Mouse (Mus musculus) limb, embryonic 13.5 days (tissue): ENCODE measurements around the gene Dgkh. TPM values are rescaled to one million over a fixed set of nuclear protein-coding genes. Genes with fewer than 3 reads are reported as not detected.

Source experiments
- ATAC-seq: fragments of 200-750 bp; cut with Nextera tagmentation; 2 replicates; pipeline ENCODE4 v1.8.0; 2017; ENCODE audit warnings: low read depth, moderate number of reproducible peaks, moderate TSS enrichment; ENCODE audit not compliant: low FRiP score
- H3K27ac ChIP-seq: fragments of 300-500 bp; sonication (generic); 2 replicates; pipeline ENCODE4 v1.5.1; 2015; ENCODE audit warnings: inconsistent platforms, mild to moderate bottlenecking, moderate library complexity
- H3K27me3 ChIP-seq: fragments of 300-500 bp; sonication (generic); 2 replicates; pipeline ENCODE4 v1.6.1; 2015; ENCODE audit warnings: mild to moderate bottlenecking, inconsistent platforms
- H3K36me3 ChIP-seq: fragments of 300-500 bp; sonication (generic); 2 replicates; pipeline ENCODE4 v1.6.1; 2015; ENCODE audit warnings: inconsistent platforms, mild to moderate bottlenecking, moderate library complexity
- H3K4me1 ChIP-seq: fragments of 300-500 bp; sonication (generic); 2 replicates; pipeline ENCODE4 v1.6.1; 2015; ENCODE audit warnings: inconsistent platforms
- H3K4me2 ChIP-seq: fragments of 300-500 bp; sonication (generic); replicated peaks from 2 replicates; pipeline ENCODE4 v1.6.1; 2015; ENCODE audit warnings: inconsistent platforms, mild to moderate bottlenecking, moderate library complexity
- H3K4me3 ChIP-seq: fragments of 300-500 bp; sonication (generic); 2 replicates; pipeline ENCODE4 v1.5.1; 2015; ENCODE audit warnings: moderate library complexity, mild to moderate bottlenecking, inconsistent platforms
- H3K9ac ChIP-seq: fragments of 300-500 bp; sonication (generic); 2 replicates; pipeline ENCODE4 v1.6.1; 2015; ENCODE audit warnings: mild to moderate bottlenecking, inconsistent platforms
- H3K9me3 ChIP-seq: fragments of 300-500 bp; sonication (generic); 2 replicates; pipeline ENCODE4 v1.6.1; 2016; ENCODE audit warnings: inconsistent platforms
- WGBS: fragments of 180-500 bp; shearing (Covaris S2); methylation state at CpG from one replicate; pipeline ENCODE4 v1.1.7; 2015; 5-methylcytosine and 5-hydroxymethylcytosine counted together
- polyA plus RNA-seq: library from polyadenylated mRNA; unstranded; fragments of >200 nt; fragmentation: Nextera tagmentation; extraction: Ambion mirVana; gene quantifications from 2 replicates; pipeline ENCODE4 v1.2.1, GENCODE M21; 2015

Gene Dgkh
- polyA plus RNA-seq, 1 experiment from 2014 or later = 1.1 TPM

DNA sequence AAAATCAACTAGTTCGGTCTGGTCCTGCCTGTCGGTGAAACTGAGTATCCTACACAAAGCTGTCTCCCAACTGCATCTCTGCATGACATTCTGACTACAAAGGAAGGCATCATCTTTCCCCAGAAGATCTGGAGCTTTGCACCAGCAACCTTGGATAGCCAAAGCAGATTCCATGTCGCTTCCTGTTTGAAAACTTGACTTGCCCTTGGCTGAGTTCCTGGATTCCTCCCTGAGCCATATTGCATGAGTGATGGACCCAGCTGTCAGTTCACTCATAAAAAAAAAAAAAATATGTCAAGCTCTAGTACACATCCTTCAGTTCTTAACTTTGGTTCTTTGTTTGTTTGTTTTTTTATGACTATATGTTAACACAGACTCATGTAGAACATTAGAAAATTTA, 191.3 kb downstream of the Dgkh start:
- H3K27me3 ChIP-seq = no peaks in the 10 kb centered on the region
- H3K36me3 ChIP-seq = no peaks in the 10 kb centered on the region
- H3K9me3 ChIP-seq = no peaks in the 10 kb centered on the region
- 82% methylated on average over 3 of the region's 3 CpGs for WGBS
- H3K9ac ChIP-seq = no peak overlapping the region
- no peak for ATAC-seq
- H3K4me3 ChIP-seq = no peak overlapping the region
- H3K4me1 ChIP-seq = peaks cover 23% of the 10 kb centered on the region
- no peak overlapping the region for H3K4me2 ChIP-seq
- no peak overlapping the region for H3K27ac ChIP-seq

DNA sequence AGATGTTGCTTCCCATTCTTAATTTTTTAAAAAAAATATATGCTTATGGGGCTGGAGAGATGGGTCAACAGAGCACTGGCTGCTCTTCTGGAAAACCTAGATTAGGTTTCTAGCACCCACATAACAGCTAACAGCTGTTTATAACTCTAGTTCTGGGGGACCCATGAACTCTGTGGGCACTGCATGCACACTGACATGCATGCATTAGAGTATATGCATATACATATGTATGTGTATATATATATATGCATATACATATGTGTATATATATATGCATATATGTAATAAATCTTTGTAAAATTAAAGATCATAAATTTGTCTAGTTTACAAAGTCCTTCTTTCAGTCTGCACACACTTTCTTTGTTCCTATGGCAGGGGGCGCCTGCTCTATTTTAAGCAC, 192.8 kb downstream of the Dgkh start:
- no peaks in the 10 kb centered on the region for H3K9me3 ChIP-seq
- WGBS = 90% methylated on average over 1 of the region's 1 CpGs
- peaks cover 31% of the 10 kb centered on the region for H3K4me1 ChIP-seq
- H3K27me3 ChIP-seq = no peaks in the 10 kb centered on the region
- no peak overlapping the region for H3K9ac ChIP-seq
- no peak overlapping the region for H3K27ac ChIP-seq
- no peaks in the 10 kb centered on the region for H3K36me3 ChIP-seq
- H3K4me3 ChIP-seq = no peak overlapping the region
- H3K4me2 ChIP-seq = no peak overlapping the region
- ATAC-seq = no peak

DNA sequence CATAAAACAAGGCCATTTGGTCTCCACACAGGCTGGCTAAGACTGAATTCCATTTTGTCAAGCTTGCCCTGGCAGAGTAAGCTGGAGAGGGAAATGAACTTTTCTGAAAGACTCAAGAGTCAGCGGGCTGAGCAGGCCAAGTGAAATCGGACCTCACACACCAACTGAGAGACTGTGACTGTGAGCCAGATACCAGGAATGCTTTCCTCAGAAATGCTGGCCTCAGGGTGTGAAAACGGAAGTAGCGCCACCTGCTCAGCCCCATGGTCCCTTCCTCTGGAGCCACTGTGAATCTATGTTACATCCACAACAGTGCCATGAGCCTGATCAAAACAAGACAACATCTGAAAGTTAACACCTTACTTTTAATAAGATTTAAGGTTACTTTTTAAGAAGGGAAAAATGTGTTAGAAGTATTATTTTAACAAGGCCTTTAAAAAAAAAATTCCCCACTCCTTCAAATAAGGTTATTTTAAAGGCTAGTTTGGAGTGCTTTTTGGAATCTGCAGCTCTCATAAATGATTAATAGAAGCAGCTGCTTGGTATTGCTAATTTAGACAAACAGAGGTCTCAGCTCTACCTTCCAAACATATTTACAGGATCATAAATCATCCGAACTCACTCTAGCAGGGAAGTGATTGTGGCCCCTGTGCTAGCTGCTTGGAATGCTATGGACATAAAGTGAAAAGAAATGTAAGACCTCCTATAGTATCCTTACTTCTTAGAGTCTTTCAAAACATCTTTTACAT, 193.8 kb downstream of the Dgkh start:
- peak overlapping the region; percentile 49; the same call in 1 of the 2 replicates for H3K27ac ChIP-seq

DNA sequence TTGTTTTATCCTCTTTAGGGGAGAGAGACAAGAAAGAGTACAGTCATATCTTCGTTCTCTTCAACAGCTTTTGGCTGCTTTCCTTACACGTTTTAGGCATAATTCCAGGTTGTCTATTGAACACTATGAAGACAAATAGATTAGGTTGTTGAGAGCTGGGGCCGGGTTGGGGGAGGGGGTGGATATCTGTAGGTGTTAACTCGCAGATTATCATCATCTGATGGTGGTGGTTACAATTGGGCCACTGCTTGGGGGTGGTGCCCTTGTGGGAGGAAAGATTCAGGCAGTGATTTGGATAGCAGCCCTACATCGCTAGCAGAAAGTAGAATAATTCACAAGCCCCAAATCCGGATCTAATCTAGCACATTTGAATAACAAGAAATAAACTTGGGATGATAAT, 195.0 kb downstream of the Dgkh start:
- WGBS = 43% methylated on average over 6 of the region's 6 CpGs
- Histone ChIP-seq H3K9me3 (no peaks in the 10 kb centered on the region), H3K27me3 (no peaks in the 10 kb centered on the region), H3K4me1 (peaks cover 37% of the 10 kb centered on the region), H3K36me3 (no peaks in the 10 kb centered on the region), H3K27ac (peak overlapping the region; percentile 53; the same call in 1 of the 2 replicates), H3K9ac (no peak overlapping the region), H3K4me3 (peak overlapping the region; percentile 92), H3K4me2 (peak overlapping the region; percentile 71)
- ATAC-seq = no peak

More for the DNA sequence above, 193.8 kb downstream of the Dgkh start:
- H3K4me3 ChIP-seq = no peak overlapping the region
- H3K9me3 ChIP-seq = no peaks in the 10 kb centered on the region
- peak; percentile 29 for ATAC-seq
- no peak overlapping the region for H3K9ac ChIP-seq
- no peaks in the 10 kb centered on the region for H3K36me3 ChIP-seq
- 7% methylated on average over 5 of the region's 5 CpGs for WGBS
- H3K4me2 ChIP-seq = no peak overlapping the region
- no peaks in the 10 kb centered on the region for H3K27me3 ChIP-seq
- H3K4me1 ChIP-seq = peaks cover 36% of the 10 kb centered on the region

DNA sequence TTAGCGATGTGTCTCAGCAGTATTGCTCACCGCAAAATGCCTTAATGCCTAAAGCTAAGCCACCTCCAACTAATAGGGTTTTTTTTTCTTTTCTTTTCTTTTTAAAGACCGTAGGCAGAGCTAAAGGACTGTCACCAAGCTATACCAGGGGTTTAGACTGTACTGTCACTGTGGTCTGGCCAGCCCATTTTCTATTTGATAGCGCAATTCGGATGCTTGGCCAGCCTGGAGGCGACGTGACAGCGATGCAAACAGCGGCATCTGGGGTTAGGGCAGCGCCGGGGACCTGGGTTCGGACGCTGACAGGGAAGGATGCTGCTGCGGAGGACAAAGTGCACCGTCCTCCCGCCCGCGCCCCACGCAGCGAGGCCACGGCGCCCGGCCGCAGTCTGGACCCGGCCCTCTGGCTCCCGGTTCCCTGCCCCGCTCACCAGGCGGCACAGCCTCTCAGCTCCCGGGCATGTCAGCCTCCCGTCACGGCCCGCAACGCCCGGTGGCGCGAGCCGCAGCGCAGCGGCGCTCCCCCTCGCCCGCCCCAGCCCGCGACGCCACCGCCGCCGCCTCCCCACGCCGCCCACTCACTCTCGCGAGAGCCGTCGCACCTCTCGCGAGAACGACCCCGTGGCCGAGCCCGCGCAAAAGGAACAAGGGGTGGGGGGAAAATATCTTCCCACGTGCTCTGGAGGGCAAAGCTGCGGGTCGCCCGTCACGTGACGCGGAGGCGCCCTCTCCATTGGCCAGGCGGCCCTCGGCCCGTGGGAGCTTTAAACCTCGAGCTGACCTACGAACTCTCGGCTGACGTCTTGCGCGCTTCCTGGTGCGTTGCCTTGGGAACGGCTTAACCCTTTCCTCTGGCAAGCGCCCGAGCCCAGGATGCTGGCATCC, 196.1 kb downstream of the Dgkh start, which contains the start of gene Akap11:
Akap11 (minus strand) TSS at position 528 of the 885 bp plus-strand sequence.
- ATAC-seq = peak; percentile 94
- Histone ChIP-seq H3K27ac (peak within 1 kb of the TSS; percentile 88), H3K9ac (peak within 1 kb of the TSS; percentile 98), H3K4me1 (peaks cover 37% of the 10 kb centered on the region), H3K9me3 (no peaks in the 10 kb centered on the region), H3K4me3 (peak within 1 kb of the TSS; percentile 92), H3K36me3 (no peaks in the 10 kb centered on the region), H3K27me3 (no peaks in the 10 kb centered on the region), H3K4me2 (peak within 1 kb of the TSS; percentile 71)
- under 1% methylated on average over 71 of the region's 82 CpGs for WGBS

DNA sequence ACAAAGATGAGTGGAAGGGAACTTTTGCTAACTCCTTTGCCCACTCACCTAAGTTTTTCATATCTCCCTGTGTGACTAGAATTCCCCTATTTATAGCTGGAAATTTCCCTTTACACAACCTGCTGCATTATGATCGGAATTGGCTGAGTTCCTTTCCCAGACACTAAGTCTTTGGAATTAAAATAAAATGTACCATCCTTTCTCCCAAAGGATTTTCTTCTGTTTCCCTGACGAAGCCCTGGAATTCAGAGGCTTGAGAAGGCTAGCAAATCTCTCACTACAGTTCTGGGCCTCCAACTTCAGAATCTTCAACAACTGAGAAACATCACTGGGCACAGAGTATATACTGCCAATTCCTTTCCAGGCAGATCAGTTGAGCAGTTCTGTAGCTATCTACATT, 197.2 kb downstream of the Dgkh start:
- no peaks in the 10 kb centered on the region for H3K9me3 ChIP-seq
- no peak for ATAC-seq
- 39% methylated on average over 2 of the region's 2 CpGs for WGBS
- 0 out of 2 replicates have a peak overlapping the region, but pooled peaks have one; percentile 33 for H3K27ac ChIP-seq
- H3K4me2 ChIP-seq = peak overlapping the region; percentile 71
- H3K9ac ChIP-seq = peak overlapping the region; percentile 98
- no peaks in the 10 kb centered on the region for H3K36me3 ChIP-seq
- H3K4me3 ChIP-seq = peak overlapping the region; percentile 92
- H3K27me3 ChIP-seq = no peaks in the 10 kb centered on the region
- peaks cover 39% of the 10 kb centered on the region for H3K4me1 ChIP-seq

DNA sequence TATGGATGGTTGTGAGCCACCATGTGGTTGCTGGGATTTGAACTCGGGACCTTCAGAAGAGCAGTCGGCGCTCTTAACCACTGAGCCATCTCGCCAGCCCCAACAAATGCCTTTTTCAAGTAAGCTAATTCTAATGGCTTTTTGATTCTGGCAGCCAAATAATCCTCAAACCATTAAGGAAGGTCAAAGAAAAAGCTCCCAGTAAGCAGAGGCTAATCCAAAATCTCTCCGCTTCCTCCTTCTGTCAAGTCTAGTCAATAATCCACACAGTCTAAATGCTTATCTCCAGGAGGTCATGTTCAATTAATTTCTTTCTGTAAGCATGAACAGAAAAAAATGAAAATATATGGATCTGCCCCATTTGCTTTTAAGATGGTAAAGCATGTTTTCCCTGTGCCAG, 197.9 kb downstream of the Dgkh start:
- WGBS = 95% methylated on average over 5 of the region's 5 CpGs
- no peak overlapping the region for H3K27ac ChIP-seq

DNA sequence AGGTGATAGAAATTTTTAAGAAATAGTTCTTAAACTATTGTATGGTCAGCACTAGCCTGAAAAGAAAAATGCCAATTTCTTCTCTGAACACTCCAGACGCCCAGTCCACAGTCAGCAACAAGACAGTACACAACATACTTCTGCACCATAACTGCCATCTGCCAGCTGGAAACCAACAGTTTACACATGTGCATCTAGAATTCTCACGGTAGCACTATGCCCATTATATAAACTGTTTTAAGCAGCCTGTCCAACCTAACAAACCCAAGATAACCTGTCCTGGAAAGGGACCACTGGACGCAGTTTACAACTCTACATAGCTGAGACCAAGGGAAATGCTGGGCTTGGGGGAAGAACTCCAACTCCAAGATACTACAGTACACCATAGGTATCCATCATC, 198.9 kb downstream of the Dgkh start:
- Histone ChIP-seq H3K27ac (no peak overlapping the region), H3K9me3 (no peaks in the 10 kb centered on the region), H3K36me3 (no peaks in the 10 kb centered on the region), H3K4me3 (no peak overlapping the region), H3K4me1 (peaks cover 49% of the 10 kb centered on the region), H3K9ac (no peak overlapping the region), H3K27me3 (no peaks in the 10 kb centered on the region), H3K4me2 (no peak overlapping the region)
- WGBS = 93% methylated on average over 3 of the region's 3 CpGs
- ATAC-seq = no peak

More for the DNA sequence above, 197.9 kb downstream of the Dgkh start:
- ATAC-seq = no peak
- H3K9ac ChIP-seq = no peak overlapping the region
- no peaks in the 10 kb centered on the region for H3K9me3 ChIP-seq
- H3K4me1 ChIP-seq = peaks cover 44% of the 10 kb centered on the region
- no peak overlapping the region for H3K4me3 ChIP-seq
- H3K4me2 ChIP-seq = no peak overlapping the region
- H3K27me3 ChIP-seq = no peaks in the 10 kb centered on the region
- no peaks in the 10 kb centered on the region for H3K36me3 ChIP-seq

DNA sequence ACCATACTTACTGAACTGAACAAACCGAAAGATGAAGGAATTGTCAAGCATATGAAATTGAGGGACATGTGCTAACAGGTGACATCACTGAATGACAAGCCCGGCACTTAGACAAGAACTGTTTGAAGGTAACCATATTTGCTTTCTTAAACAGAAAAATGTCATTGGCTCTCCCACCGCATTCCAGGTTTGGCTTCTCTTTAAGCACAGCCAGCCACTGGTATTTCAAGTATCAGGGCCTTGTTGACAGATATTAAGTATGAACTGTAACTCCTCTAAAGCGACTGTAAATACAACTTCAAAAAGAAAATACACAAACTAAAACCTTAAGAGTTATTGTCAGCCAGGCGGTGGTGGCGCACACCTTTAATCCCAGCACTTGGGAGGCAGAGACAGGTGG, 200.2 kb downstream of the Dgkh start:
- H3K9ac ChIP-seq = no peak overlapping the region
- WGBS = 89% methylated on average over 6 of the region's 6 CpGs
- no peak overlapping the region for H3K4me2 ChIP-seq

DNA sequence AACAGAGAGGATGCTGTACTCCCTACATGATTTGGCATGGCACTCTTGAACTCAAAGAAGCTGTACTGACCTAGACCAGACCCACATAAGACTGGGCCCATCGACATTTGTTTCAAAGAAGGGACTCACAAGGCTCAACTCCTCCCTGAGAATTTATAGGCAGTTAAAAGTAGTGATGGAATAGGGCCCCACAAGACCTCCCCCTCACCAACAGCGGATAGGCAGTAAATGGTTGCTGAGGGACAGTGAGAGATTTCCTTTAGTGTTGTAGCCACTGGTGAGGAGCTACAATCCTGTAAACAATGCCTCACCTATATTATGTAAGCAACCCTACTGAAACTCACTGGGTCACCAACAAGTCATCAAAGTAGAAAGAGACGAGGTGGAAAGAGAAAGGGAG, 202.3 kb downstream of the Dgkh start:
- Histone ChIP-seq H3K27me3 (no peaks in the 10 kb centered on the region), H3K36me3 (peaks cover 5% of the 10 kb centered on the region; the same call in 1 of the 2 replicates), H3K27ac (no peak overlapping the region), H3K4me3 (no peak overlapping the region), H3K4me2 (no peak overlapping the region), H3K9ac (no peak overlapping the region), H3K9me3 (no peaks in the 10 kb centered on the region), H3K4me1 (peaks cover 46% of the 10 kb centered on the region)
- no peak for ATAC-seq
- WGBS = 48% methylated on average over 3 of the region's 3 CpGs

More for the DNA sequence above, 200.2 kb downstream of the Dgkh start:
- Histone ChIP-seq H3K4me3 (no peak overlapping the region), H3K36me3 (no peaks in the 10 kb centered on the region), H3K9me3 (no peaks in the 10 kb centered on the region), H3K27me3 (no peaks in the 10 kb centered on the region), H3K27ac (no peak overlapping the region), H3K4me1 (peaks cover 39% of the 10 kb centered on the region)
- no peak for ATAC-seq

DNA sequence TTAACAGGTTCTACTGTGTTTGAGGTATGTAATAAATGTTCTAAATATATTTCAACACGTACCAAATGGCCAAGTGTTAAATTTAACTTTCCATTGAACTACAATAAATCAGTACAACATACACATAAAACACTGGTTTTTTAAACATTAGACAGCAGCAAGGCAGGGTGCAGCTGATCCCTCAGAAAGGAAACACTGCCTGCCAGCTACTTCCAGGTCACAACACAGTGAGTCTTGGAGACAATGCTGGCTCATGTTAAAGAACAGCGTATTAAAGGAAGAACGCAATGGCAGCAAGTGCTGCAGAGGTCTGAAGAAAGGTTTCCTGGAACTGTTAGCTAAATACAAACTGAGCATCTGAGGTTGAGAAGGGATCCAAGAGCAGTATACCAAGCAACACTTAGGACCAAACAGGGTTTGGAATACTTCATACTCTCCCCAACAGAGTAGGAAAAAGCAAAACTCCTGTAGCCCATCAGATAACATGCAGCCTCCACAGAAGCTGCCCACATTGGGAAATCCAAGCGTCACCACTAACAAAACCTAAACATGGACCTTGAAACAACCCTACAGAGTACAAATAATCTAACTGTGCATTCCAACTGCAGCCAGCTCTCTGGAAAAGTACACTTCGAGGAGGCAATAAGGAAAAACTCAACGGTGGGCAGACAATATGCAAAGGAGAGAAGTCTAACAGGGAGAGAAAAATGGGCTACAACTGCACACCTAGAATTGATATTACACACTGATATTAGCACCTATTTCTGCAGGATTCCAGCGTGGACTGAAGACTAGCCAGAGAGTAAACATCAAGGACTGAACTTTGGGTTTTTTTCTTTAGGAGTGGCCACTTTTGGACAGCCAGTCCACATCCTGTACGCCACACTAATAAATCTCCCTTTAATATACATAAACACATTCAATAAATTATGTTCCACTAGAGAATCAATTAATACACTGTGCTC, 203.8 kb downstream of the Dgkh start:
- H3K9ac ChIP-seq = no peak overlapping the region
- peaks cover 5% of the 10 kb centered on the region; the same call in 1 of the 2 replicates for H3K36me3 ChIP-seq
- H3K4me2 ChIP-seq = no peak overlapping the region
- peak overlapping the region; percentile 29; the same call in 1 of the 2 replicates for H3K27ac ChIP-seq
- no peak overlapping the region for H3K4me3 ChIP-seq
- H3K27me3 ChIP-seq = no peaks in the 10 kb centered on the region
- WGBS = 67% methylated on average over 8 of the region's 8 CpGs
- ATAC-seq = no peak
- H3K9me3 ChIP-seq = no peaks in the 10 kb centered on the region
- peaks cover 38% of the 10 kb centered on the region for H3K4me1 ChIP-seq
